Mouse (Mus musculus) skeletal muscle tissue, adult 2 months (tissue): ENCODE measurements around the gene Slc41a2.

Experiments
- DNase-seq: peaks from one replicate; pipeline ENCODE4 v3.0.0-alpha.2; 2012; ENCODE audit warnings: low read depth, low spot score

Gene Slc41a2

GRCm38 (mm10) chr10:83310356-83310755 lies 27.3 kb downstream of the Slc41a2 start:
- no peak for DNase-seq

GRCm38 (mm10) chr10:83301687-83302086 lies 36.0 kb downstream of the Slc41a2 start:
- DNase-seq: peak; percentile 46

GRCm38 (mm10) chr10:83301054-83301453 lies 36.6 kb downstream of the Slc41a2 start:
- no peak for DNase-seq

- DNase-seq: no peak
Measured at GRCm38 (mm10) chr10:83297017-83297416, 40.7 kb downstream of the Slc41a2 start.

- no peak for DNase-seq
Measured at GRCm38 (mm10) chr10:83294746-83295145, 42.9 kb downstream of the Slc41a2 start.

- DNase-seq: no peak
Measured at GRCm38 (mm10) chr10:83293352-83293751, 44.3 kb downstream of the Slc41a2 start.

GRCm38 (mm10) chr10:83291731-83292130 lies 46.0 kb downstream of the Slc41a2 start:
- no peak for DNase-seq

- no peak for DNase-seq
Measured at GRCm38 (mm10) chr10:83287828-83288227, 49.9 kb downstream of the Slc41a2 start.

- DNase-seq: no peak
Measured at GRCm38 (mm10) chr10:83286399-83286798, 51.3 kb downstream of the Slc41a2 start.

GRCm38 (mm10) chr10:83285724-83286256 lies 51.9 kb downstream of the Slc41a2 start:
- no peak for DNase-seq

- no peak for DNase-seq
Measured at GRCm38 (mm10) chr10:83284916-83285315, 52.8 kb downstream of the Slc41a2 start.

- no peak for DNase-seq
Measured at GRCm38 (mm10) chr10:83266731-83267130, 71.0 kb downstream of the Slc41a2 start.

- DNase-seq: no peak
Measured at GRCm38 (mm10) chr10:83266241-83266640, 71.4 kb downstream of the Slc41a2 start.

- DNase-seq: no peak
Measured at GRCm38 (mm10) chr10:83264680-83265079, 73.0 kb downstream of the Slc41a2 start.

- no peak for DNase-seq
Measured at GRCm38 (mm10) chr10:83264056-83264455, 73.6 kb downstream of the Slc41a2 start.

GRCm38 (mm10) chr10:83261264-83261663 lies 76.4 kb downstream of the Slc41a2 start:
- DNase-seq: no peak

- no peak for DNase-seq
Measured at GRCm38 (mm10) chr10:83251377-83251776, 86.3 kb downstream of the Slc41a2 start.

- no peak for DNase-seq
Measured at GRCm38 (mm10) chr10:83248036-83248435, 89.6 kb downstream of the Slc41a2 start.

- DNase-seq: no peak
Measured at GRCm38 (mm10) chr10:83245720-83246119, 92.0 kb downstream of the Slc41a2 start.

GRCm38 (mm10) chr10:83244131-83244530 lies 93.6 kb downstream of the Slc41a2 start:
- DNase-seq: no peak

- DNase-seq: no peak
Measured at GRCm38 (mm10) chr10:83242106-83242686, 95.5 kb downstream of the Slc41a2 start.

GRCm38 (mm10) chr10:83234391-83234790 lies 103.3 kb downstream of the Slc41a2 start:
- no peak for DNase-seq

- DNase-seq: no peak
Measured at GRCm38 (mm10) chr10:83233967-83234366, 103.7 kb downstream of the Slc41a2 start.

GRCm38 (mm10) chr10:83228626-83229025 lies 109.1 kb downstream of the Slc41a2 start:
- DNase-seq: no peak
